Mouse (Mus musculus) adrenal gland, postnatal 25 days (tissue): ENCODE measurements around the gene Orc1. TPM values are rescaled to one million over a fixed set of nuclear protein-coding genes. Genes with fewer than 3 reads are reported as not detected.

Experiments used
- DNase-seq: peaks from one replicate; pipeline ENCODE4 v3.0.0; 2021; ENCODE audit warnings: mixed read lengths
- total RNA-seq: library from RNA; stranded (reverse); gene quantifications from 2 replicates; pipeline ENCODE4 v1.2.3, GENCODE M21; 2021

Orc1 gene
- total RNA-seq, 1 experiment from 2014 or later, result 0.94 TPM

- no peak for DNase-seq
These were observed 55.9 kb downstream of the Orc1 start for GRCm38 (mm10) chr4:108635101-108635500.

GRCm38 (mm10) chr4:108637721-108638120 is 58.5 kb downstream of the Orc1 start:
- no peak for DNase-seq

- DNase-seq, result no peak
These were observed 59.5 kb downstream of the Orc1 start for GRCm38 (mm10) chr4:108638752-108639151.

- DNase-seq, result no peak
These were observed 85.2 kb downstream of the Orc1 start for GRCm38 (mm10) chr4:108664407-108664806.

Other genes starting within 250 kb of the Orc1 start
- 4.1 and 4.5 TPM in 2 replicates for gene Shisal2a, start 196.1 kb upstream of the Orc1 start, total RNA-seq
- gene Gpx7, start 172.5 kb upstream of the Orc1 start, total RNA-seq, result 7.3 and 8.7 TPM in 2 replicates
- 48.8 and 52.5 TPM in 2 replicates for gene Tut4, start 120.0 kb upstream of the Orc1 start, total RNA-seq
- gene Prpf38a, start 87 bp upstream of the Orc1 start, total RNA-seq, result 27.6 and 30.2 TPM in 2 replicates
- 55.9 and 66.4 TPM in 2 replicates for gene Cc2d1b, start 40.5 kb downstream of the Orc1 start, total RNA-seq
- 0.61 and 1.2 TPM in 2 replicates for gene 3110021N24Rik, start 140.2 kb downstream of the Orc1 start, total RNA-seq
- gene Zfyve9, start 201.4 kb downstream of the Orc1 start, total RNA-seq, result 31.5 and 31.6 TPM in 2 replicates